14 mouse cellular contexts compared by ENCODE assay signal in the genomic region with DNA sequence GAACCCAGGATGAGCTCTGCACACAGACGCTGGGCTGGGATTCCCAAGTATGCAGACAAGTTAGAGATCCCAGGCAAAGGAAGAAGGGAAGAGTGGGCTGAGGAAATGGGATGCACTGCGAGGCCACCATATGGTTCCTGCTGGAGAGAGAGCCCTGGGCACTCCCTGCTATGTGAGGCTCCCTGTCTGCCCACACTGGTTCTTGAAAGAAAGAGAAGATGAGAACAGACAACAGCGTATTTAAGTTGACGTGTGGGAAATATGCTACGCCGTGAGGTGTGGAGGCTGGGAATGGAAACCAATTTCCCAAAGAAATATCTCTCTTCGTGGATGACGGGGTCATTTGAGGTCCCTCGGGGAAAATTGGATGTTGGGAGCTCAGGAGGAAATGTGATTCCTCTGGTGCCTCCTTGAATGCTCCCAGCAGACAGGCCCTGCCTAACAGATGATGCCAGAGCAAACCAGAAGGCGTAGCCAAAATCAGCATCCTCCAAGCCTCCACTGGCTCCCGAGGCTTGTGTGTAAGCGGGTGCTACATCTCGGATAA. TPM values are rescaled to one million over a fixed set of nuclear protein-coding genes. Genes with fewer than 3 reads are reported as not detected.
A peak's percentile ranks its signal among the peaks of the same experiment; 100 is the strongest.
DNase-seq lines count a peak whose midpoint lies in the region; ATAC-seq and TF ChIP-seq lines count a peak whose summit lies in the region.
"Had no signal": no experiment of that assay in that cellular context is flagged by ENCODE, and none has a peak within 500 bp of the region (broad histone marks: within the 10 kb centered on the region; RNA-seq: fewer than 3 reads in every experiment).

No protein-coding gene starts in this region.

- no peak for TF ChIP-seq CTCF in midbrain, postnatal 0 days (IDR thresholded peaks at IDR 0.05)
- no peak for TF ChIP-seq CTCF in gastrocnemius, adult 2 months (IDR thresholded peaks at IDR 0.05)

- H3K4me1 ChIP-seq in midbrain, postnatal 0 days (ENCODE audit: insufficient read depth, low read length) = no peaks in the 10 kb centered on the region
- H3K4me1 ChIP-seq in midbrain, embryonic 15.5 days = peaks cover 2% of the 10 kb centered on the region; the same call in 1 of the 2 replicates
- H3K4me1 ChIP-seq: heart, embryonic 12.5 days; liver, embryonic 12.5 days had no signal

- no peak overlapping the region for H3K9ac ChIP-seq in midbrain, postnatal 0 days (replicated peaks; ENCODE audit: low read length, poor library complexity, severe bottlenecking)
- no peak overlapping the region for H3K9ac ChIP-seq in midbrain, embryonic 15.5 days
- H3K9ac ChIP-seq: heart, embryonic 12.5 days; liver, embryonic 12.5 days had no signal

- intact Hi-C loops in left cerebral cortex, postnatal 14 days (cut with DNase I) = no loop called here
- intact Hi-C loops in gastrocnemius, adult 2 months (cut with DNase I) = no loop called here

- no peaks in the 10 kb centered on the region for H3K36me3 ChIP-seq in midbrain, postnatal 0 days (ENCODE audit: insufficient read depth, low read length)
- no peaks in the 10 kb centered on the region for H3K36me3 ChIP-seq in midbrain, embryonic 15.5 days (replicated peaks)
- H3K36me3 ChIP-seq: heart, embryonic 12.5 days; liver, embryonic 12.5 days had no signal

- 85% methylated on average over 13 of the region's 13 CpGs for WGBS in midbrain, postnatal 0 days
- WGBS in midbrain, embryonic 15.5 days = 77% methylated on average over 13 of the region's 13 CpGs

- H3K9me3 ChIP-seq in midbrain, postnatal 0 days (ENCODE audit: low read length) = no peaks in the 10 kb centered on the region
- no peaks in the 10 kb centered on the region for H3K9me3 ChIP-seq in midbrain, embryonic 15.5 days
- H3K9me3 ChIP-seq: heart, embryonic 12.5 days; liver, embryonic 12.5 days had no signal

- no peaks in the 10 kb centered on the region for H3K27me3 ChIP-seq in midbrain, postnatal 0 days (ENCODE audit: insufficient read depth, low read length)
- no peaks in the 10 kb centered on the region for H3K27me3 ChIP-seq in midbrain, embryonic 15.5 days (replicated peaks)
- H3K27me3 ChIP-seq: CH12.LX; heart, embryonic 12.5 days; liver, embryonic 12.5 days had no signal

- ATAC-seq in midbrain, postnatal 0 days (ENCODE audit: low FRiP score) = no peak
- no peak for ATAC-seq in midbrain, embryonic 15.5 days (replicated peaks)
- ATAC-seq: liver, embryonic 12.5 days; lung, postnatal 0 days had no signal

- no peak overlapping the region for H3K4me2 ChIP-seq in midbrain, postnatal 0 days (ENCODE audit: low read depth, low read length, poor library complexity, severe bottlenecking)
- no peak overlapping the region for H3K4me2 ChIP-seq in midbrain, embryonic 15.5 days
- H3K4me2 ChIP-seq: heart, embryonic 12.5 days; liver, embryonic 12.5 days had no signal

- no peak overlapping the region for H3K4me3 ChIP-seq in midbrain, postnatal 0 days (ENCODE audit: low read depth, low read length)
- H3K4me3 ChIP-seq in midbrain, embryonic 15.5 days = no peak overlapping the region
- H3K4me3 ChIP-seq in gastrocnemius, adult 2 months = no peak overlapping the region
- H3K4me3 ChIP-seq: heart, embryonic 12.5 days; liver, embryonic 12.5 days had no signal

- H3K27ac ChIP-seq in midbrain, postnatal 0 days (ENCODE audit: low read depth, low read length) = no peak overlapping the region
- H3K27ac ChIP-seq in midbrain, embryonic 15.5 days = no peak overlapping the region
- no peak overlapping the region for H3K27ac ChIP-seq in gastrocnemius, adult 2 months
- H3K27ac ChIP-seq: liver, embryonic 12.5 days had no signal

- peak; percentile 14 for DNase-seq in midbrain, postnatal 0 days (ENCODE audit: low spot score)
- peak; percentile 32 to 46 for DNase-seq in frontal cortex, postnatal 14 days (ENCODE audit: low spot score in 2 of 2)
- peak; percentile 49 to 73 for DNase-seq in left cerebral cortex, postnatal 14 days (ENCODE audit: low spot score in 2 of 2)
- peak; percentile 17 for DNase-seq in right cerebral cortex, postnatal 4 days
- no peak for DNase-seq in gastrocnemius, adult 2 months
- no peak for DNase-seq in adrenal gland, adult 18-20 months (ENCODE audit: low spot score in 2 of 2)
- DNase-seq: cerebellum, adult 18-20 months; gastrocnemius, postnatal 10 days had no signal

RNA-seq across cellular contexts. Expression of a gene that starts 58.1 kb away (rescaled TPM):
- 45.7 and 52.0 TPM in 2 replicates for total RNA-seq in midbrain, postnatal 0 days (2014; rRNA removed)
- polyA plus RNA-seq in midbrain, postnatal 0 days (2015; fragmentation: Nextera tagmentation; extraction: Ambion mirVana) = 9.2 and 9.8 TPM in 2 replicates
- polyA plus RNA-seq in midbrain, embryonic 15.5 days (2015; fragmentation: Nextera tagmentation; extraction: Ambion mirVana) = 9.5 and 10.9 TPM in 2 replicates
- 10 to 100 TPM; 92.1 to 97.0 TPM for total RNA-seq in left cerebral cortex, postnatal 14 days (2021)
- 1 to 10 TPM in 1 of 2 experiments, under 1 TPM in 1; 0.74 to 1.2 TPM for total RNA-seq in gastrocnemius, adult 2 months (2021)
- 1 to 10 TPM; 4.1 TPM for total RNA-seq in adrenal gland, adult 18-20 months (2021)
- total RNA-seq: CH12.LX; hematopoietic stem cell, adult 5-6 weeks had no signal

Comparison
In these comparisons a context has a peak if more than half of its experiments do, and no peak if none do; other contexts are left out.
1. DNase-seq: peak in midbrain, postnatal 0 days (single experiment), frontal cortex, postnatal 14 days (2 of 2), left cerebral cortex, postnatal 14 days (2 of 2) and right cerebral cortex, postnatal 4 days (single experiment); none in gastrocnemius, adult 2 months (single experiment) and adrenal gland, adult 18-20 months (0 of 2).